Mouse (Mus musculus) stomach, postnatal 0 days (tissue): ENCODE data around the gene Ret. TPM values are rescaled to one million over a fixed set of nuclear protein-coding genes. Genes with fewer than 3 reads are reported as not detected.

Experiments
- ATAC-seq: fragments of 200-750 bp; cut with Nextera tagmentation; 2 replicates; pipeline ENCODE4 v1.8.0; 2017; ENCODE audit not compliant: low FRiP score, low TSS enrichment
- DNase-seq: peaks from one replicate; pipeline ENCODE4 v3.0.0-alpha.2; 2016; ENCODE audit warnings: low spot score
- H3K27ac ChIP-seq: fragments of 300-500 bp; sonication (generic); replicated peaks from 2 replicates; pipeline ENCODE4 v1.5.1; 2014; ENCODE audit warnings: mild to moderate bottlenecking, control low read depth
- H3K27me3 ChIP-seq: fragments of 300-500 bp; sonication (generic); 2 replicates; pipeline ENCODE4 v1.6.1; 2014; ENCODE audit warnings: low read length; ENCODE audit not compliant: control insufficient read depth, insufficient read depth
- H3K36me3 ChIP-seq: fragments of 300-500 bp; sonication (generic); 2 replicates; pipeline ENCODE4 v1.6.1; 2014; ENCODE audit warnings: low read length, mixed read lengths; ENCODE audit not compliant: control insufficient read depth, insufficient read depth
- H3K4me1 ChIP-seq: fragments of 300-500 bp; sonication (generic); replicated peaks from 2 replicates; pipeline ENCODE4 v1.6.1; 2014; ENCODE audit warnings: antibody characterized with exemption; ENCODE audit not compliant: control insufficient read depth, insufficient read depth
- H3K4me2 ChIP-seq: fragments of 300-500 bp; sonication (generic); replicated peaks from 2 replicates; pipeline ENCODE4 v1.6.1; 2014; ENCODE audit warnings: low read depth, mild to moderate bottlenecking, control low read depth, moderate library complexity
- H3K4me3 ChIP-seq: fragments of 300-500 bp; sonication (generic); 2 replicates; pipeline ENCODE4 v1.5.1; 2014; ENCODE audit warnings: low read depth, low read length, control low read depth
- H3K9ac ChIP-seq: fragments of 300-500 bp; sonication (generic); 2 replicates; pipeline ENCODE4 v1.6.1; 2014; ENCODE audit warnings: mild to moderate bottlenecking, low read length, control low read depth, mixed read lengths
- H3K9me3 ChIP-seq: fragments of 300-500 bp; sonication (generic); 2 replicates; pipeline ENCODE4 v1.6.1; 2016; ENCODE audit warnings: low read length; ENCODE audit not compliant: control insufficient read depth
- CTCF ChIP-seq: IDR thresholded peaks from 2 replicates; pipeline ENCODE4 v1.5.1; 2016; ENCODE audit warnings: antibody characterized with exemption, low read depth, mild to moderate bottlenecking, moderate library complexity
- EP300 ChIP-seq: optimal IDR thresholded peaks from 2 replicates; pipeline ENCODE3; 2016; ENCODE audit warnings: antibody characterized with exemption
- WGBS: fragments of 180-500 bp; shearing (Covaris S2); extraction: QIAGEN DNeasy Blood & Tissue Kit; methylation state at CpG from one replicate; pipeline ENCODE4 v1.1.7; 2014; 5-methylcytosine and 5-hydroxymethylcytosine counted together
- polyA plus RNA-seq: library from polyadenylated mRNA; unstranded; fragments of >200 nt; fragmentation: Nextera tagmentation; extraction: Ambion mirVana; gene quantifications from 2 replicates; pipeline ENCODE4 v1.2.1, GENCODE M21; 2015

Ret gene
- polyA plus RNA-seq = 5.0 and 5.5 TPM in 2 replicates

DNA sequence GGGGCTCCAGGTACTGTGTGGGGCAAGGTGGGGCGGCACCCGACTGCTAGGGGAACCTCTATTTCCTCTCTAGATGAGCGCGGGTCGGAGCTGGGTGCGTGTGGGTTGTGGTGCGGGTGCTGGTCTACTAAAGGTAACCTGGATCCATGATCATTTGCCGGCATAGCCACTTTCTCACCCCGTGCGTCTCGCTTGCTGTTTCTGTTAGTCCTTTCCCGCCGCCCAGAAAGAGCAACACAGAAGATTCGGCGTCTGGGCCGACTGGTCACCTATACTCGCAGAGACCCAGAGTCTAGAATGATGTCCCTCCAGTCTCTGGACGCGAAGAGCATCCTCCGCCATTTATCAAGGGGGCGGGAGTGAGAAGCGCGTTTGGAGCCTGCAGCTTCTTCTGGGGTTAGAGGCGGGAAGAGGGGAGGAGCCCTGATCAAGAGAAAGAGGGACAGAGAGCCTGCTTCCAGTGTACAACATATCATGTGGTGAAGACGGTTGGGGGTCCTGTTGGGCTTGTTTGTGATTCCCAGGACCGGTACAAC lies at the start of gene Ret:
Gene Ret, minus strand, starts transcription at position 279 of the 536 bp plus-strand sequence.
- Histone ChIP-seq H3K27ac (no peak within 1 kb of the TSS), H3K4me2 (peak within 1 kb of the TSS; percentile 99), H3K4me3 (peak within 1 kb of the TSS; percentile 57), H3K27me3 (peaks cover 14% of the 10 kb centered on the region), H3K36me3 (no peaks in the 10 kb centered on the region), H3K4me1 (0 out of 2 replicates have a peak, but pooled peaks cover 2% of the 10 kb centered on the region), H3K9ac (peak within 1 kb of the TSS; percentile 35), H3K9me3 (no peaks in the 10 kb centered on the region)
- DNase-seq (no peak), ATAC-seq (no peak)
- 1% methylated on average over 25 of the region's 26 CpGs for WGBS
- TF ChIP-seq EP300 (no peak), CTCF (no peak)

DNA sequence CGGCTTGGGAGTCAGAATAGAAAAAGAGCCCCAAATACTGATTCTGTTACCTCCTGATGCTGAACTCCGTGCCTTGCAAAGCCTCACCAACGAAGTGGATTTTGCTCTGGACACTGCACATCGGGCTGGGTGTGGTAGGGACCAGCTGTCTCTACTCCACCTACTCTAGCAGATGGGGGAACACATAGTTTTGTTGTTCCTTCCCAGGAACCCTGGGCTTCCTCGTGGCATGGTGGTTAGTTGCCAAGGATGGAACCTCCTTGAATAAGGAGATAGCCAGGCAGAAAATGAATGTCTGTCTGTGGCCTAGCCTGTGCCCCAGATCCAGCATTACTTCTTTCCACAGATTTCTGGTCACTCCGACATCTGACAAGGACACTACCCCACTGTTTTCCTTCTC lies 49.6 kb upstream of the Ret start:
- no peak overlapping the region for H3K27ac ChIP-seq
- TF ChIP-seq EP300 (no peak), CTCF (no peak)
- 89% methylated on average over 6 of the region's 6 CpGs for WGBS
- H3K9me3 ChIP-seq = no peaks in the 10 kb centered on the region
- H3K27me3 ChIP-seq = no peaks in the 10 kb centered on the region
- no peaks in the 10 kb centered on the region for H3K36me3 ChIP-seq
- H3K9ac ChIP-seq = no peak overlapping the region
- ATAC-seq (no peak), DNase-seq (no peak)
- H3K4me2 ChIP-seq = no peak overlapping the region
- no peaks in the 10 kb centered on the region for H3K4me1 ChIP-seq
- no peak overlapping the region for H3K4me3 ChIP-seq

DNA sequence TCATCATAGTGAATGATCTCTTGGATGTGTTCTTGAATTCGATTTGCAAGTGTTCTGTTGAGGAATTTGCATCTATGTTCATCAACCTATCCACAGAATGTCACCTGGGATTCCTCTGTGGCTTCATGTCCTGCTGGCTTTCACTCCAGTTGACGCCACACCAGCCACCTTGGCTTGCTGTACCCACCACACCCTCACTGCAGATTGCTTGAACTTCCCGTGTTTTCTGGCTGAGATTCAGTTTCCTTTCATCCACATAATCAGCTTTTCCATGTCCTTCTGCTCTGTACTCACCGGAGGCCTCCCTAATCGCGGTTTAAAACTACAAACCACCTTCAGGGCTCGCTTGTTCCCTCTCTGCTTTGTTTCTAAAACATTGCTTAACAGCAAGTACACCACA lies 46.6 kb upstream of the Ret start:
- no peaks in the 10 kb centered on the region for H3K9me3 ChIP-seq

DNA sequence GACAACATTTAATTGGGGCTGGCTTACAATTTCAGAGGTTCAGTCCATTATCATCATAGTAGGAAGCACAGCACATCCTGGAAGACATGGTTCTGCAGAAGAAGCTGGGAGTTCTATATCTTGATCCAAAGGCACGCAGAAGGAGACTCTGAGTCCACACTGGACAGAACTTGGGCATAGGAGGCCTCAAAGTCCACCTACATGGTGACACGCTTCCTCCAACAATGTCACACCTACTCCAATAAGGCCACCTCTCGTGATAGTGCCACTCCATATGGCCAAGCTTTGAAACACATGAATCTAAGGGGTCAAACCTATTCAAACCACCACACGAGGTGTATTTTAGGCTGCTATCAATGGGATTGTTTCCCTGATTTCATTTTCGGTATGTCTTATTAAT lies 45.4 kb upstream of the Ret start:
- Histone ChIP-seq H3K4me2 (no peak overlapping the region), H3K27ac (no peak overlapping the region), H3K9me3 (no peaks in the 10 kb centered on the region), H3K36me3 (no peaks in the 10 kb centered on the region), H3K9ac (no peak overlapping the region), H3K4me3 (no peak overlapping the region), H3K27me3 (no peaks in the 10 kb centered on the region), H3K4me1 (no peaks in the 10 kb centered on the region)
- no peak for TF ChIP-seq CTCF
- no peak for TF ChIP-seq EP300
- 75% methylated on average over 5 of the region's 5 CpGs for WGBS
- ATAC-seq (no peak), DNase-seq (no peak)

More for the DNA sequence above, 46.6 kb upstream of the Ret start:
- Histone ChIP-seq H3K36me3 (no peaks in the 10 kb centered on the region), H3K4me2 (no peak overlapping the region), H3K4me1 (no peaks in the 10 kb centered on the region), H3K4me3 (no peak overlapping the region), H3K27ac (no peak overlapping the region), H3K27me3 (no peaks in the 10 kb centered on the region), H3K9ac (no peak overlapping the region)
- no peak for TF ChIP-seq CTCF
- no peak for TF ChIP-seq EP300
- DNase-seq (no peak), ATAC-seq (no peak)
- WGBS = 68% methylated on average over 7 of the region's 7 CpGs

DNA sequence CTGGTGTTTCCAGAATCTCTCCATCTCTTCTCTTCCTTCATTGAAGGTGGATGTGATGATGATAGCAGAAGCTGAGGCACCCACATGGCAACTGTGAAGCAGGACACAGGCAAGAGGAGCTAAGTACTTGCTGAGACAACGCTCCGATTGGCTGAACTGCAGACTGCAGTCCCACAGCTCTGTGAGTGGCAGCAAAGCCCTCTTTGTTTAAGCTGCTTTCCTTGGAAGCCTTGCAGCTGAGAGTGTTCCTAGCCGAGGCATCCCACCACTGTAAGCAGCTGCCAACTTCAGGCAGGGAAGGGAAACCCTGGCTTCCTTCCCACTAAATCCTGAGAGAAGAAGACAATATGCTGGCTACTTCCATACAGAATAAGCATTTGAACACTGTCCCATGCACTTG lies 28.6 kb upstream of the Ret start:
- H3K4me2 ChIP-seq = no peak overlapping the region
- no peak overlapping the region for H3K4me3 ChIP-seq
- H3K4me1 ChIP-seq = no peaks in the 10 kb centered on the region
- WGBS = 36% methylated on average over 3 of the region's 3 CpGs
- ATAC-seq (no peak), DNase-seq (no peak)
- no peaks in the 10 kb centered on the region for H3K36me3 ChIP-seq
- H3K27ac ChIP-seq = no peak overlapping the region
- no peaks in the 10 kb centered on the region for H3K9me3 ChIP-seq
- H3K9ac ChIP-seq = no peak overlapping the region
- no peaks in the 10 kb centered on the region for H3K27me3 ChIP-seq
- TF ChIP-seq EP300 (no peak), CTCF (no peak)

DNA sequence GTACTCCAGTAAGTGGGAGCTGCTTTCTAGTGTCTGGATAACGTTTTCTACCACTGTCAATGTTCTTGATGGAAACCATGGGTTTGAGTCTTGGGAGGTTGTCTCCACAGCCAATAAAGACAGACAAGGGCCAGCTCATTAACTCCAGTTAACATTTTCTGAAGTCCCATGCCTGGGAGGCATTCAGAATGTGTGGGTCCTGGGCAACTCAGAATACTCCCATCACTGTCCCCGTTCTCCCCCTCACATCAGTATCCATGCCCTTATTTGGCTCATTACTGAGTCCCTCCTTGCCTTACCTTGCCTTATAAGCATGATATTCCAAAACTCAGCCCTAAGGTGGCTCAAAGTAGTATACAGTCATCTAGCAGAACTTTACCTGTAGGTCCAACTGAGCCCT lies 25.0 kb upstream of the Ret start:
- Histone ChIP-seq H3K4me1 (no peaks in the 10 kb centered on the region), H3K36me3 (no peaks in the 10 kb centered on the region), H3K27ac (no peak overlapping the region), H3K9ac (no peak overlapping the region), H3K4me3 (no peak overlapping the region), H3K9me3 (no peaks in the 10 kb centered on the region), H3K27me3 (no peaks in the 10 kb centered on the region), H3K4me2 (no peak overlapping the region)
- TF ChIP-seq EP300 (no peak), CTCF (no peak)
- 70% methylated on average over 2 of the region's 2 CpGs for WGBS
- DNase-seq (no peak), ATAC-seq (no peak)
